Mouse (Mus musculus): ENCODE results near the gene Serpina9.

- TF ChIP-seq POLR2A (IDR thresholded peaks at IDR 0.05; ENCODE audit: borderline replicate concordance, control insufficient read depth, low read depth, low read length) = no peak
- peak; percentile 38; the same call in 1 of the 2 replicates for TF ChIP-seq CTCF (IDR thresholded peaks at IDR 0.05; ENCODE audit: control insufficient read depth, insufficient read depth, low read length)
Measured at GRCm38 (mm10) chr12:103988754-103989513, 24.6 kb downstream of the Serpina9 start.

All from bone marrow, adult 2 months (tissue).